Mouse (Mus musculus) gastrocnemius, adult 18-20 months (tissue): ENCODE measurements around the gene Ankar. TPM values are rescaled to one million over a fixed set of nuclear protein-coding genes. Genes with fewer than 3 reads are reported as not detected.

Experiments used
- DNase-seq: peaks from one replicate; pipeline ENCODE4 v3.0.0; 2021; ENCODE audit warnings: low spot score
- total RNA-seq, 2 experiments: library from RNA; stranded (reverse); gene quantifications; 2 replicates each; pipeline ENCODE4 v1.2.3; 2021

The Ankar gene
- total RNA-seq, 2 experiments from 2014 or later: not detected

DNA sequence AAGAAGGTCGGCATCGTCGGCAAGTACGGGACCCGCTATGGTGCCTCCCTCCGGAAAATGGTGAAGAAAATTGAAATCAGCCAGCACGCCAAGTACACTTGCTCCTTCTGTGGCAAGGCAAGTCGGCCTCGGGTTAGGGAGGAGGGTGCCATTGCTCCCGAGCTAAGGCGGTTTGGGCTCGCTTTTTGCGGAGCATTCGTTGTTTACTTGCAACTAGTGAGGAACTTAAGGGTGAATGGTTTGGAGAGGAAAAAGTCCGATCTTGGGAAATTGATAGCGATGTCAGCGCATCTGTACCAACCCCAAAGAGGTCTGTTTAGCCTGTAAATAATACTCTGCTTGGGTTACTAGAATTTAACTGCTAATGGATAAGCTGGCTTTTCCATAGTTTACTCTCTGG, 11.3 kb upstream of the Ankar start:
- no peak for DNase-seq

DNA sequence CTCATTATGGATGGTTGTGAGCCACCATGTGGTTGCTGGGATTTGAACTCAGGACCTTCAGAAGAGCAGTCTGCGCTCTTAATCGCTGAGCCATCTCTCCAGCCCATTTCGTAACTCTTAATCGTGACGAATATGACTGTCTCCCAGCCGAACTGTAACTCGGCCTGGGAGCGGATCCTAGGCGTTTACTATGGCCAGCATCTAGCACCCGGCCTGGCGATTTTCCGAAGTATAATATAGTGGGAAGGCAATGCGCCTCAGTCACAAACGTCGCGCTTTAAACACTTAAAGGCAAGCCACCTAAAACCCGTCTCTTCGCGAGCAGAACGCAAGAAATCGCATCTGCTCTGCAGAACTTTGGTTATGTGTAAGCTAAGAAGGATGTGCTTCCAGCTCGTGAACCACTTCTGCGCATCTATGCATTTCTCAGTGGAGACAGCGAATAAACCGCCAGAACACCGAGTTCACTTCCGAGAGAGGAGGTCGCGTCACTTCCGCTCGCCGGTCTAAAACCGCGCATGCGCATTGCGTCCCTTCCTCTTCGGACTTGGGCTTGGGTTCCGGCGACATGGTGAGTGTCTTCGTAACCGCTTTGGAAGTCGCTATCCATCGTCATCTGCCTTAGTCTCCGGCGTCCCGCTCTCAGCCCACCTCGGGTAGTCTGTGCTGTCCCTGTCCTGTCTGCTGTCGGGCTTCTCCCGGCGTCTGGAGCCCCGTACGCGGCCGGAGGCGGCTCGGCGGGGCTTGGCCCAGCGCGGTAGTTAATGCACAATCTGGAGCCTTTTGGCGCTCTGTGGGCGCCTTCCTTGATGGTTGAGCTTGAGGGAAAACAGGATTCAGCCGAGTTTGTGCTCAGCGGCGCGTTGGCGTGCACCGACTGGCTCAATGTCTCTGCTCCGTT, 10.6 kb upstream of the Ankar start, which contains the start of gene Rpl37a:
Gene Rpl37a, plus strand, starts transcription at position 538 of the 901 bp plus-strand sequence.
- peak; percentile 94 for DNase-seq

DNA sequence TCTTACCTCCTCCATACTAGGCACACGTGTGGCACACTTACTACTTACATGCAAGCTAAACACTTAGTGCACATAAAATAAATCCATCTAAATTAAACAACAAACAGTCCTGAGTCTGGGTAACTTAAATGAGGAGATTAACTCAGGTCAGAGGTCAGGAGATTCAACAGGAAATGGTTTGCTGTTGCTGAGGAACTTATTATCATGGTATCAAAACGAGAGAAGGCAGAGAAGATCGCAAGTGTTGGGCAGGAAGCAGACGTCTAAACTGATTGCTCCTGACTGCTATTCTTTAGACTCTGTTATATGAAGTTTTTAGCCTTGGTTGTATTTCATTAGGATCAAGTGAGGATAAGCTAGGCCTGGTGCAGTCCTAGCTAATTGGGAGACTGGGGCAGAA, 7.1 kb upstream of the Ankar start:
- DNase-seq: no peak

DNA sequence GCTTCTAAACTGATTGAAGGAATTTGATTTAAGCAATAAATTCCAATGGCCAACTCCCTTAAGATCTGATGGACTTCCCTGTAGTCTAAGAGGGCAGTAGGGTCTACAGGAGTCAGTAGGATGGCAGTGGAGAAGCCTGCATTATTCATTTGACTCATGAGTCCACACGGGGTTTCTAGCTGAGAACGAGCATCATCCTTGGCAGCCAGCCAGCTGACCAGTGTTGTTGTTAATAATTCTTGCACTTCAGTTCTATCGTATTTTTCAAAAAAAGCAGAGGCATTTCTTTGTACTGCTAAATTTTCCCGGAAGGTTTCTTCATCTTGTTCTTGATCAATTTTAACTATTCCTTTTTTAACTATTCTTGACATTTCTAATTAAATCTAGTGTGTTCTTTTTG, 1.7 kb downstream of the Ankar start:
- no peak for DNase-seq

DNA sequence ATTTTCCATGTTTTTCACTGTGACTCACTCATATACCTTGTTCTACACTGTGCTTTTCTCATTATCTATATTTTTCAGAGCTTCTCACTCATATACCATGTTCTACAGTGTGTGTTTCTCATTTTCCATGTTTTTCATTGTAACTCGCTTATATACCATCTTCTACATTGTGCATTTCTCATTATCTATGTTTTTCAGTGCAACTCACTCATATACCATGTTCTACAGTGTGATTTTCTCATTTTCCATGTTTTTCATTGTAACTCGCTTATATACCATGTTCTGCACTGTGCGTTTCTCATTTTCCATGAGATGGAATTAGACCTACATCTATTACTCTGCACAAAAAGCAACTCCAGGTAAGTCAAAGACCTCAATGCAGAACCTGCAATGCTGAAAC, 4.1 kb downstream of the Ankar start:
- DNase-seq: no peak

DNA sequence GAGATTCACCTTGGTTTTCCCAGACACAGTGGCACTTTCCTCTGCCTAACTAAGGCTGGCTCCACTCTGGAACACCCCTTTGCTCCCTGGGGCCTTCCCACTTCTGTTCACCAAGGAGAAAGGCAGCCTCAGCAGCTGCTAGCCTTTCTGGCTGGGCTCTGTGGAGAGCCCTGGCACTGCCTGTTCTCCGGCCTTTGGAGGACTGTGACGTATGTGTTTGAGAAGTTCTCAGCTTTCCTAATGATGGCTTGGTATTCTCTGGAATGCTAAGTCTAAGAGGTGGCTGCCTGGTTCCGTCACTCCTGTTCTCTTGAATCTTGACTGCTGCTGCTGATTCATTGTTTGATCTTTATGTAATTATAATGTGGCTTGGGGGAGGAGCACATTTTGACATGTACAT, 27.3 kb downstream of the Ankar start:
- no peak for DNase-seq

DNA sequence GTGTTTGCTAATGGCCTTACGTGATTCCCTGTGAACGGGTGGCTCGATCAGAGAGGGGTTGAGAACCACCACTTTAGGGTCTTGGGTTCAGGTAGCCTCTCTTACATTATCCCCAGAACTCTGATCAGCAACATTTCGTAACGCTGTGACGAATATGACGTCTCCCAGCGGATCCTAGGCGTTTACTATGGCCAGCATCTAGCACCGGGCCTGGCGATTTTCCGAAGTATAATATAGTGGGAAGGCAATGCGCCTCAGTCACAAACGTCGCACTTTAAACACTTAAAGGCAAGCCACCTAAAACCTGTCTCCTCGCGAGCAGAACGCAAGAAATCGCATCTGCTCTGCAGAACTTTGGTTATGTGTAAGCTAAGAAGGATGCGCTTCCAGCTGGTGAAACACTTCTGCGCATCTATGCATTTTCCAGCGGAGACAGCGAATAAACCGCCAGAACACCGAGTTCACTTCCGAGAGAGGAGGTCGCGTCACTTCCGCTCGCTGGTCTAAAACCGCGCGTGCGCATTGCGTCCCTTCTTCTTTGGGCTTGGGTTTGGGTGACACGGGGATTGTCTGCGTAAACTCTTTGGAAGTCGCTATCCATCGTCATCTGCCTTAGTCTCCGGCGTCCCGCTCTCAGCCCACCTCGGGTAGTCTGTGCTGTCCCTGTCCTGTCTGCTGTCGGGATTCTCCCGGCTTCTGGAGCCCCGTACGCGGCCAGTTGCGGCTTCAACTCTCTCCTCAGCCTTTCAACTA, 59.5 kb downstream of the Ankar start:
- no peak for DNase-seq

DNA sequence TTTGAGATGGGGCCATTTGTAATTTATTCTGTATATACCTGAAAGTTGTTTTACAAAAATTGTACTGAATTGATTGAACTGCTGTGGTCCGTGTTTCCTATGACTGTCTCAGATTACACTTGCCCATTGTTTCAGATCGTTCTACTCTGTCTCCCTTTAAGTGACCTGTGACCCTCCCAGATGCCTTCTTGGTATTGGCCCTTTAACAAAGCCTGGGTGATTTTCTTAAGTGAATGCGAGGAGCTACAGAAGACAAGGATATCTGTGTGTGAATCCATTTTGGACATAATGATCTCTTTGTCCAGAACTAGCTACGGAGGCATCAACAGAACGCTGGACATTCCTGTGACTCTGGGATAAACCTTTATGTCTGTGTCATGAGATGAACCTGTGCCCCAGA, 65.2 kb downstream of the Ankar start:
- DNase-seq: no peak

DNA sequence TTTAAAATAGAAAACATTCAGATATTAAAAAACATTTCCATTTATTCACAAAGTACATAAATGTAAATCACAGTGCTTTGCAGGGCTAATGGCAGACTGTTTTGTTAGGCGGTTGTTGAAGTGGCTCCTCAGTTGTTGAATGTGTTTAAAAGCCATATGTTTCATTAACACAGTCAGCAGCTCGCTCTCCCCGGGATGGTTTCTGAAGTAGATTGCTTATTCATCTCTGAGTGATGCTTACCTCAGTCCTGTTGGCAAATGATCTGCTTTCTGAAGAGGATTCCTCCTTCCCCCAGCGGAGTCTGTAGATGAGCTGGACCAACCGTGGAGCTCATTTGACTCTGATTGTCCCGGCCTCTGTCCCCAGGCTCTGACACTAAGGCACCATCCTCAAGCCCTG, 88.2 kb downstream of the Ankar start:
- DNase-seq: no peak

DNA sequence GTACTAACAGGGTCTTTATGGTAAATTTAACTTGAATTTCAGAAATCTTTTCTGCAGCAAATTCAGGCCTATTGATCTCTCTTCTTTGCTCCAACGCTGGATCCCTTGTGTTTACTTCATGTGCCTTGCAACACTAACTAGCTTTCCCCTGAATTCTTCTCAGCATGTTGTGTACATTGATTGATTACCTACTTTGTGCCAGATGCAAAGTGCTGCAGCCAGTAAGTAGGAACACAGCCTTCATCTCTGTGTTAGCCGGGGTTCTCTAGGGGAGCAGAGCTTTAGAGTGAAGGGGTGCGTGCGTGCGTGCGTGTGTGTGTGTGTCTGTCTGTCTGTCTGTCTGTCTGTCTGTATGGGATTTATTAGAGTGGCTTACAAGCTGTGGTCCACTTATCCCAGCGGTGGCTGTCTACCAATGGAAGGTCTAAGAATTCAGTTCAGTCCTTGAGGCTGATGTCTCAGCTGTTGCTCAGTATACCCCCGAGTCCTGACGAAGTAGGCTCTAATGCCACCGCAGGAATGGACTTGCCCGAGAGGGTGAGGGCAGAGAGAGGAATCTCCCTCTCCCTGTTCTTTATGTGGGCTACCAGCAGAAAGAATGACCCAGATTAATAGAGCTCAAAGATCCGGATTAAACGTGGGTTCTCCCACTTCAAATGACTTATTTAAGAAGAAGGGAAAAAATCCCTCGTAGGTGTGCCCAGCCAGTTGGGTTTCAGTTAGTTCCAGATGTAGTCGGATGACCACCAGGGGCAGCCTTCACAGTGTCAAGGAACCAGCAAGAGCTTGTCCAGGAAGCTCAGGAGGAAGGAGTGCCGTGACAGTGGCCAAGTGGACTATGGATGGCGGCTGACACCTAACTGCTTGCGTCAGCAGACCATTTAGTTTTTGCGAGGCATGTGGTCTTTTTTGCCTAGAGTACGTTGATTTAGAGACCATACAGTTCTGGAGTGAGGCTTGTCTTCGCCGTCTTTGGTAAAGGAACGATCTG, 90.2 kb downstream of the Ankar start:
- no peak for DNase-seq

DNA sequence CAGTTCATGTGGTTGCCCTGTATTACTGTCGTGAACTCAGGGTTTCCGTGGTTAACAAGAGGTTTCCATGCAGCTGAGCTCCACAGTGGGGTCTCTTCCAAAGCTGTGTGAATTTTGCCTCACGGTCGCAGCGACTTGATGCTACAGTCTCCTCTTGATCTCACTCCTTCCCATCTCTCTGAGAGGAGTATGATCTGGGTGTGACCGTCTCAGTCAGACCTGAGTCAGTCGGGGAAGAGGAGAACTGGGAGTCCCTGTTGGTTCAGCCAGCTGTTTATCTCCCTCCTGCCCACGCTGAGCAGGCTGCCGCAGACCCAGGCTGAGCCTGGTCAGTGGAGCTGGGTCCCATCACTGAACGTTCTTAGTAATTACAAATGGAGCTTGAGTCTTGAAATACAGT, 91.2 kb downstream of the Ankar start:
- no peak for DNase-seq

DNA sequence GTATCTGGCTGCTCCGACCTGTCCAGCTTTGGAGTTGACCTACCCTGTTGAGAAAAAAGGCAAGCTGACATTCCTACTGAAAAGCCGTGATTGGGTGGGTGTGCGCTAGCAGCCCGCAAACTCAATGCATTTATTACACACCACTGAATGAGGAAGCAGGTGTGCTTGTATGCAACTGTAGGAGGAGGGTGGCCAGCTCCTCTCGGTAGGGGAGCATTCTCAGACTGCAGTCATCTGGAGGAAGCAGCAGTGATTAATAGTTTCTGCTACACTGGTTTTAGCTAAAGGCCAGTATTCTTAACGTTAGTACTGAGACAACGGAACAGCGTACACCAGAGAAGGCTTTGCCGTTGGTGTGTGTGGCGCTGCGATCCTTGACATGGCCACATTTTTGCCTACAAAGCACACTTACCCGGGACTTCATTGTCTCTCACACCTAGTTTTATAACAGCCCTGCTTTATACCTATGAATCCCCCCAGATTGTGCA, 94.1 kb downstream of the Ankar start:
- no peak for DNase-seq

DNA sequence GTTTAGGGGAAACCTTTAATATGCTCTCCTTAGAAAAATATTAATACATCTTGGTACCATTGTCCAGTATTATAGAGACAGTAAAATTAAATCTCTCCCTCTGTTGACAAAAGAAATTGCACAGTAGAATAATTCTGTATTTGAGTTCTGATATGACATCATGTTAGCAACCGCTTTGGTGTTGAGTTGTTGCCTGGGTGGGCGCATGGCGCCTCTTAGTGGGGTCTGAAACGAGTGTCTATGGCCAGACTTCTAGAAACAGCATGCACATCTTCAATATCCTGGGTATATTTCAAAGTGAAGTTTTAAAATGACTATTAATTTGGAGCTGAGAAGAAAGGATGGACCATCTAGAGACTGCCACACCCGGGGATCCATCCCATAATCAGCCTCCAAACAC, 97.6 kb downstream of the Ankar start:
- DNase-seq: no peak

DNA sequence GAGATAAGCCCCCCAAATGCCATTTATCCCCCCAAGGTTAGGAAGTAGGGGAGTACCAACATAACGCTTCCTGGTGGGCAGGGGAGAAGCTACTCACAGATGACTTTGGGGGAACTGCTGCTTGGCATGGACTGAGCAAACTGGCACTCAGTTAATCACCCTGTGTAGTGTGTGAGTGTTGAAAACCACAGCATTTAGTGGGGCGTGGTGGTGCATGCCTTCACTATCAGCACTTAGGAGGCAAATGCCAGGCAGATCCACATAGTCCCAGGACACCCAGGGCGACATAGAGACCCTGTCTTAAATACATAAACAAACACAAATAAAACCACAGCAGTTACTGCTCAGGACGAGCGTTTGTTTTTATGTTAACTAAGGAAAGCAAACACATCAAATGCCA, 98.2 kb downstream of the Ankar start:
- no peak for DNase-seq

DNA sequence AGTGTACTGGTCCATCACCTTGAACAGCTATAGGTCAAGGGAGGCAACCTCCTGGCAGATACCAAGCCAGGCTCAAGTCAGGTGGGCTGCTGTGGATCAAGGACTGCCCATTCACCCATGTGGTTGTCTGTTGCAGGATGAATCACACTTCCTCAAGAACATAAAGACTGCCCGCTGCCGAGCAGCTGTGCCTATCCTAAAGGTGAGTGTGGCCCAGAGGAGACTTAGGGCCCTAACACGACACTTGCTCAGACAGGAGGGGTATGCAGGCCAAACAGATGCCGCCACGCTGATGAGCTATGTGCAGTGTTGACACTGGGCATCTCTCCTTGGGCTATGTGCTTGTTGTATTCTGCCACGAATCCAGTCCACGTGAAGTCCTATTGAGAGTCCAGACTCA, 99.1 kb downstream of the Ankar start:
- no peak for DNase-seq

DNA sequence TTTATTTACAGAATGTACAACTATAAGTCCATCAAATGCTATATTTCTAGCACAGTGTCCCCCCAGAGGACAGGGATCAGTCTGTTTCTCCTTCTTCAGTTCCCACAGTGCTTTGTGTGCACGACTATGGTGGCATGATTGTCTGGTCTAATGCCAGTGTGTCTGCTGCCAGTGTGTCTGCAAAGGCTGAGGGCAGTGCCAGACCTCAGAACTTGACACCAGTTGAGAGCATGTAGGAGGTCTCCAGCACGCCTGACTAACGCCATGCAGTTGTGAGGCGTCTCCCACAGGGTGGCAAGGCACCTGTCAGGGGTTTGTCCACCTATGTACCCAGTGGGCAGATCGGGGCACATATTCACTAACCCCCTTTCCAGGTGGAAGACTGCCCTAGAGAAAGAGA, 99.6 kb downstream of the Ankar start:
- DNase-seq: peak; percentile 15

DNA sequence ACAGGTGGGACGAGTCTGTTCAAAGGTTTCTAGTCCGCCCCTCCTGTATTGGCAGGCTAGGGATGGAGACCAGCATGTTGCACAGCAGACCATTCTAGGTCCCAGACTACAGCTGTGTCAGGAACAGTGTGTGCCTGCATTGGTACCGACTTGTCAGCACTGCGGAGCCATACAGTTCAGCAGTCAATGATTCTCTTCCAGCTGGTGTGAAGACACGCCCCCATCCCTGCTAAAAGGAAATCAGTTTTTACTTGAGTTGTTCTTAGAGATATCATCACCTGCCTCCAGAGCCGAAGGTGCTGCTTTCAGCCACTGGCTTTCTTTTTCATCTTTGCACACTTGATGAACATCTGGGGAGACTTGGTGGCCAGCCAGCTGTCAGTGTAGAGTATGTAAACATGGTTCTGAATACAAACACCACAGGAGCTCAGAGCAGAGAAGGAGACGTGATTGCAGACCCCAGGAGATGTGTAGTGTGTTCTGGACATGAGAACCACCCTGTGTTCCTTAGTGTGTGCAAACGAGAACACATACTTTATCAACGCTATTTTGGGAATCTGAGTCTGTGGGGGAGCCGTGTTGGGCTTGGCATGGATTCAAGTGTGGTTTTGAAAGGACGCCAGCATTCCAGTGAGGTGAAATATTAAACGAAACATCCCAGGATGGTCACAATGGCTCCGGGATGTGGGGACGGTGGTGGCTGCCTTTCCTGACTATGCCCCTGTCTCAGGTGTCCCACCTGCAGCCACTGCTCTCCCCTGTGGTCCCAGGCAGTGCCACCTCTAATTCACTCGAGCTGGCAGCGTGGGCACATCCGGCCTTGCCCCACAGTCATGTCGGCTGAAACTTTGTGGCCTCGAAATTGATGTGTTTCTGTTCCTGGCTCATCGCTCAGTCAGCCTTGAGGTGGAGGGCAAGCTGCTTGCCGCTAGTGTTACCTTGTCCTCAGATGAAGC, 101.0 kb downstream of the Ankar start:
- DNase-seq: no peak

DNA sequence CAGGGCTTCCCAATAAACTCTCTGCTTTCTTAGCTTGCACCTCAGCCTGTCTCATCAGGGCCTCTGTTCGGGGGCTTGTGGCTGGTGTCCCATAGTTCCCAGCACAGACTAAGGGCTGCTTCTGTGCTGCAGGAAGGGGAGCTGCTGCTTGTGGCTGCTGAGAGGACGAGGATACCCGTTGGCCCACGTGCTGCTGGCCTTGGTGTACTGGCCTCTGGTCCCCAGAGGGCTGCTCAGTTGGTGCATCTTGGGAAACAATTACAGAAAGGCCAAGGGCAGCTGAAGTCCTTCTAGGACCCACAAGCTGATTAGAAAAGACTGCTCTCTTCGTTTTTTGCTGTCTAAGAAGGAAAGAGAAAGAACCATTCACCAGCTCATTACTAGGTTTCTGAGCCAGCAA, 104.1 kb downstream of the Ankar start:
- no peak for DNase-seq

DNA sequence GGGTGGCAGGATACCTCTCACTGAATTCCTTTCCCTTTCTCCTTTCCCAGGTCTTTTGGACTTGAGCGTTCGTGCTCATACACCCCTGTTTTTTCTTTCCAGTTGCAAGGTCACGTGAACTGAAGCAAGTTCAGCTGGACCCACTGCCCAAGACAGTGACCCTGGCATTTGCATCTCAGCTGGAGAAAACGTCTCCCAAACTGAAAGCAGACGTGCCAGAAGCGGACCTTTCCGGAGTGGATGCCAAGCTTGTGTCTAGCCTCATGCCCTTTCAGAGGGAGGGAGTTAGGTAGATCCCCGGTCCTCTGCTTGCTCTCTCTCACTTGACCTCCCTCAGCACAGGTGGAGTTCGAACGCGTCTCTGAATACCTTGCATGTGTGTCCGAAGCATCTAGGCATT, 104.7 kb downstream of the Ankar start:
- no peak for DNase-seq

DNA sequence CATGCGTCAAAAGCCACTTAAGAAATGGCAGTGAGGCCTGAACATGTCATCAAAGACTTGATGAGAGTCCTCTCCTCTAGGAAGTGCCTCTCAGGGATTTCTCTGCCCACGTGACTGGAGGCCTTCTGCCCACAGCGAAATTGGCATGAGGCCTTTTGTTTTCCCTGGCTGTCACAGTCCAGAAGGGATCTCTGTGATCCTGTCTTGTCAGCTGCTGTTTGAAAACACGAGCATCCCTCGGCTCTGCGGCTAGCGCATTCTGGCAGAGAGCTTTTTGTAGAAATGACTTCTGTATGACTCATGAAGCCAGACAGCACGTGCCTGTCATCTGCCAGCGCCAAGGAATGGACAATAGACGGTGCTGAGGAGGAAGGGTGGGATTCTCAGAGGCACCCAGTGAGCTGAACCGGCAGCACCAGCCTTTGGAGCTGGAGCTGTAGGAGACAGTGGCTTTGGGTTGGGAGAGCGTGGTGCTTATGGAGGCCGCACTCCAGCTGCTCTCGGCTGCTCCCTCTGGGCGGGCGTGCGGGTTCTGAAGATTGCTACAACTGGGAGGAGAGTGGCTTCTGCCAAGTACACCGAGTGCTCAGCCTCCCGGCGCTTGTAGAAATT, 106.9 kb downstream of the Ankar start:
- peak; percentile 64 for DNase-seq
